Mouse (Mus musculus): ENCODE results near the gene Kcnab1. TPM values are rescaled to one million over a fixed set of nuclear protein-coding genes. Genes with fewer than 3 reads are reported as not detected.

Kcnab1 gene
- polyA plus RNA-seq, 1 experiment from 2014 or later: 0.33 TPM

DNA sequence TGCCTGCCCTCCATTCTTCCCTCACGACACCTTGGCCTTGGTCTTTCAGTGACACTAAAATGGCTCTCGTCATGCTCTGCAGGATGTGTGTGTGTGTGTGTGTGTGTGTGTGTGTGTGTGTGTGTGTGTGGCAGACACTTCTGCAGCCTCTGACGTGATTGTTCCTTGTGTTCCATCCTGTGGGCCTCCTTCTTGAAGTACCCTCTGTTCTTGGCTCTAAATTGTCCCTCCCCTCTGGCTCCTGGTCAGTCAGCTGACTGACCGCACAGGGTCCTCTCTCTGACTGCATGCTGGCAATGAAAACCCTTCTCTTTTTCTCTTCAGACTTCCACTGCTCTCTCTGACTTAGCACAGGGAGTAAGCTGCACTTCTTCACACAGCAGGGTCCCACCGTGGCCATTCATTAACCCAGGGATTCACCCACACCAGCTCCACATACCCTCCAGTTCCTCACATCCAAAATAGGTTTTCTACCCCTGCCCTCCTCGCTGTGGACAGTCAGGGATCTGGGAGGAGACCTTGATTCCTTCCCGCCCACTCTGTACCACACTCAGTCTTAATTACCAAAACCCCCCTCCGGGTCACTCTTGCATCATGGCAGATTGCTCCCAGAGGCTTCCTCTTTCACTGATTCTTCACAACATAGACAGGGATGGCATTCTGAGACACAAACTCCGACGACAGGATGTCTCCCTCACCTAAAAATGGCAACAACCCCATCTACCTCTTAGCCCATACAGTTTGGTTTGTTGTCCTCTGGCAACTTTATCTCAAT lies 244.3 kb downstream of the Kcnab1 start:
- Histone ChIP-seq H3K27me3 (no peaks in the 10 kb centered on the region), H3K4me3 (replicated peaks) (no peak overlapping the region), H3K9ac (no peak overlapping the region), H3K4me2 (no peak overlapping the region), H3K27ac (replicated peaks) (no peak overlapping the region), H3K36me3 (replicated peaks) (no peaks in the 10 kb centered on the region), H3K4me1 (replicated peaks) (0 out of 2 replicates have a peak, but pooled peaks cover 3% of the 10 kb centered on the region), H3K9me3 (replicated peaks) (no peaks in the 10 kb centered on the region)
- no peak for ATAC-seq (ENCODE audit: insufficient read depth)
- 56% methylated on average over 10 of the region's 10 CpGs for WGBS (ENCODE audit: insufficient replicate concordance)

DNA sequence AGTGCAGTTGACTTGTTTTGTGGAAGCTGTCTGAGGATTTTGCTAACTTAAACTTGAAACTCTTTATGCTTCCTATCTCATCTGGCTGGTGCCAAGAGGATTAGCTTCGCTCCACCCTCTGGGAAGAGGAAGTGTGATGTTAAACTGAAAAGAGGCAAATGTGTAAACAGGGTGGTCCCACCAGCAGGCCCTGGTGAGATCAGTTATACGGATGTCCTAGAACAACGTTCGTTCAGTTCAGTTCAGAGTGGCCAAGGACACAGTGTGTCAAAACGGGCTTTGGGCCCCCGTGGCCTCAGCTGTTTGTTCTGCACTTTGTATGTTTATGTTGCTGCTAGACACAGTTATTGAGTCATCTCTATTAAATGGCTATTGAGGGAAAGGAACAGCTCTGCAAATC lies 246.3 kb downstream of the Kcnab1 start:
- no peak overlapping the region for H3K27ac ChIP-seq (replicated peaks)
- H3K4me1 ChIP-seq (replicated peaks): 0 out of 2 replicates have a peak, but pooled peaks cover 3% of the 10 kb centered on the region
- 52% methylated on average over 6 of the region's 6 CpGs for WGBS (ENCODE audit: insufficient replicate concordance)
- no peaks in the 10 kb centered on the region for H3K9me3 ChIP-seq (replicated peaks)
- no peak overlapping the region for H3K4me2 ChIP-seq
- no peaks in the 10 kb centered on the region for H3K27me3 ChIP-seq
- no peak overlapping the region for H3K4me3 ChIP-seq (replicated peaks)
- no peaks in the 10 kb centered on the region for H3K36me3 ChIP-seq (replicated peaks)
- no peak for ATAC-seq (ENCODE audit: insufficient read depth)
- no peak overlapping the region for H3K9ac ChIP-seq

DNA sequence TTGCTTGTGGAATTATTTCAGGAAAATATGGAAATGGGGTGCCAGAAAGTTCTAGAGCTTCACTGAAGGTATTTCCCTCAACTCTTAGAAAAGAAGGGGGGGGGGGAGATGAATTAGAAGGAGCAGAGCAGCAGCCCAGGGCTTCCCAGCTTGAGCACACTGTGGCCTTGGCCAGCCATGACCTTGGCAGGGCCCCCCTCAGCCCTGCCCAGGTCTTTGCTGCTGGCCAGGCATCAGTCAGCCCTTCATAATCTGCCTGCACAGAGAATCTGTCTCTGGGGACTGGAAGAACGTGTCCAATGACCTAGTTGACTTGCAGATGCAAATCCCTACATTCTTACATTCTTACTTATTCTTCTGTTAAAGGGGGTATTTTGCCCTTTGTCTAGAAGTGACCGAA lies 249.1 kb downstream of the Kcnab1 start:
- H3K36me3 ChIP-seq (replicated peaks): no peaks in the 10 kb centered on the region
- H3K27ac ChIP-seq (replicated peaks): no peak overlapping the region

DNA sequence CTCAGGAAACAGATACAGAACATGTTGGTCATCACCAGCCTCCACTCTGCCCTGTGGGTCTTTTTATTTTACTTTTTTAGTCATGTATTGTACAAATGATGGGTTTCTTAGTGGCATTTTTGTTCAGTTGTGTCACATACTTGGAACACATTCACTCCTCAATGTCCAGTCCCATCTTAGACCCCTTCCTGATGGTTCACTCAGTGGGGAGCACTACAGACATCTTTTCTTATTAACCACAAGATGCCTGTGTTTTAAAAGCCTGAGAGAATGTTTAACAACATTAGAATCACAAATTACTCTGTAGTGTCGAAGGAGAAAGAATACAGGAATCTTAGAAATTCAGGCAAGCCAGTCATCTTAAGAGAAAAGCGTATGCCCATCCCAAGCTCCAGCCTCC lies 249.7 kb downstream of the Kcnab1 start:
- no peaks in the 10 kb centered on the region for H3K27me3 ChIP-seq
- H3K4me2 ChIP-seq: no peak overlapping the region
- no peak overlapping the region for H3K27ac ChIP-seq (replicated peaks)
- H3K9ac ChIP-seq: no peak overlapping the region
- WGBS (ENCODE audit: insufficient replicate concordance): 60% methylated on average over 2 of the region's 2 CpGs
- H3K9me3 ChIP-seq (replicated peaks): no peaks in the 10 kb centered on the region
- no peaks in the 10 kb centered on the region for H3K36me3 ChIP-seq (replicated peaks)
- no peak overlapping the region for H3K4me3 ChIP-seq (replicated peaks)
- no peak for ATAC-seq (ENCODE audit: insufficient read depth)
- H3K4me1 ChIP-seq (replicated peaks): no peaks in the 10 kb centered on the region

More for the DNA sequence above, 249.1 kb downstream of the Kcnab1 start:
- Histone ChIP-seq H3K27me3 (no peaks in the 10 kb centered on the region), H3K4me2 (no peak overlapping the region), H3K4me1 (replicated peaks) (no peaks in the 10 kb centered on the region), H3K4me3 (replicated peaks) (no peak overlapping the region), H3K9ac (no peak overlapping the region), H3K9me3 (replicated peaks) (no peaks in the 10 kb centered on the region)
- WGBS (ENCODE audit: insufficient replicate concordance): 56% methylated on average over 2 of the region's 2 CpGs
- no peak for ATAC-seq (ENCODE audit: insufficient read depth)

DNA sequence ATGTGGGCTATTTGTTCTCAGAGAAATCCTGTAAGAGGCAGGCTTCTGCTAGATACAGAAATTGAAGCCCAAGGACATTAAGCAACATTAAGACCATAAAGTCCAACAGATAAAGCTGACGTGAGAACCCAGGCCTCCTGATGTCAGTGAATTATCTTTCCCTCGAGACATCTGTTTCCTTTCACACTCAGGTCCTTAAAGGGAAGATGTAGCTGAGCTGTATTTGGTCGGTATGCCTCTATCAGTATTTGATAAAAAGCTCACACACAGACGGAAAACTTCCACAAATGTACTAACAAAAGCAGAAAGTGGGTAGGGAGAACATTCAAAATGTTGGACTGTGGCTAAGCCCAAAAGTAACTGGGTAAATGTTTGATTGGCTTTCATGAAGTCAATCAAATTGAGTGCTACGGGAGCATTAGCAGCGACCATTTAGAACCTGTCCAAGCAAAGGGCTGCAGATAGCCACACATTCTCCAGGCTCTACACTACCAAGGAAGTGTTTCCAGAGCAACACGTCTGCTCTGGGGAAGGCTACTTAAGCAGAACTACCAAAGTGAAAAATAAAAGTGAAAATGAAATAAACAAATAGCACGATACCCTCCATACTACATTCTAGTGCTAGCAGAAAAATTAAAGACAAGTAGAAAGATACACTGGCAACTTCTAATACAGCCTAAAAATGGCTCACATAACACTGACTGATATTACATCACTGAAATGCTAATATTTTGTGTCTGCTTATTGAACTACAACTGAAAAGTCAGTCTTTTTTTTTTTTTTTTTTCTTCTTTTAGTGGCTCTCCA lies 251.2 kb downstream of the Kcnab1 start:
- Histone ChIP-seq H3K27me3 (no peaks in the 10 kb centered on the region), H3K4me2 (no peak overlapping the region), H3K36me3 (replicated peaks) (no peaks in the 10 kb centered on the region), H3K4me1 (replicated peaks) (no peaks in the 10 kb centered on the region), H3K9ac (no peak overlapping the region), H3K4me3 (replicated peaks) (no peak overlapping the region), H3K27ac (replicated peaks) (no peak overlapping the region), H3K9me3 (replicated peaks) (no peaks in the 10 kb centered on the region)
- WGBS (ENCODE audit: insufficient replicate concordance): 29% methylated on average over 8 of the region's 8 CpGs
- ATAC-seq (ENCODE audit: insufficient read depth): no peak

- Histone ChIP-seq H3K4me2 (no peak overlapping the region), H3K27me3 (no peaks in the 10 kb centered on the region), H3K27ac (replicated peaks) (no peak overlapping the region), H3K9me3 (replicated peaks) (no peaks in the 10 kb centered on the region), H3K36me3 (replicated peaks) (no peaks in the 10 kb centered on the region), H3K4me3 (replicated peaks) (no peak overlapping the region), H3K4me1 (replicated peaks) (no peaks in the 10 kb centered on the region), H3K9ac (no peak overlapping the region)
- ATAC-seq (ENCODE audit: insufficient read depth): no peak
- 68% methylated on average over 1 of the region's 1 CpGs for WGBS (ENCODE audit: insufficient replicate concordance)
Measured at GRCm38 (mm10) chr3:65363438-65363837, 254.3 kb downstream of the Kcnab1 start.

DNA sequence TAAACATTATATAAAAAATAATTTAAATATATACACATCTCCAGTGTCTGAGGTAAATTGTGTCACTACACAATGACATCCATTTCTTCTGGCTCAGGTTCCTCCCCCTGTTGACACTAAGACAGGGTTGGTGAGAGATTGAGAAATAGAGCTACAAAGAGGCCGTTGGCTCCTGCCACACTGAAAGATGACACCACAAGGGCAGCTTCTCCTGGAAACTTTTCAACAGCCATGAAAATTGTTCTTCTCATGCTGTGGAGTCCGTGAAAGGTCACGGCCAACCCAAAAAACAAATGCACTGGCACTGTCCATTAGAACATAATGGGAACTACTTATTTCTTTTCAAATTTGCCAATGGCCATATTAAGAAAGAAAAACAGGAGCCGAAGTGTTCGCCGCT lies 256.0 kb downstream of the Kcnab1 start:
- Histone ChIP-seq H3K9ac (no peak overlapping the region), H3K36me3 (replicated peaks) (no peaks in the 10 kb centered on the region; the same call in 1 of the 2 replicates), H3K4me2 (no peak overlapping the region), H3K9me3 (replicated peaks) (no peaks in the 10 kb centered on the region), H3K27ac (replicated peaks) (no peak overlapping the region), H3K27me3 (no peaks in the 10 kb centered on the region), H3K4me1 (replicated peaks) (no peaks in the 10 kb centered on the region), H3K4me3 (replicated peaks) (no peak overlapping the region)
- no peak for ATAC-seq (ENCODE audit: insufficient read depth)
- WGBS (ENCODE audit: insufficient replicate concordance): 77% methylated on average over 6 of the region's 6 CpGs

GRCm38 (mm10) chr3:65365921-65366710 lies 256.9 kb downstream of the Kcnab1 start:
- Histone ChIP-seq H3K4me2 (no peak overlapping the region), H3K27ac (replicated peaks) (no peak overlapping the region), H3K36me3 (replicated peaks) (no peaks in the 10 kb centered on the region; the same call in 1 of the 2 replicates), H3K9me3 (replicated peaks) (no peaks in the 10 kb centered on the region), H3K4me1 (replicated peaks) (no peaks in the 10 kb centered on the region), H3K4me3 (replicated peaks) (no peak overlapping the region), H3K9ac (no peak overlapping the region), H3K27me3 (no peaks in the 10 kb centered on the region)
- ATAC-seq (ENCODE audit: insufficient read depth): no peak
- WGBS (ENCODE audit: insufficient replicate concordance): 68% methylated on average over 10 of the region's 10 CpGs

DNA sequence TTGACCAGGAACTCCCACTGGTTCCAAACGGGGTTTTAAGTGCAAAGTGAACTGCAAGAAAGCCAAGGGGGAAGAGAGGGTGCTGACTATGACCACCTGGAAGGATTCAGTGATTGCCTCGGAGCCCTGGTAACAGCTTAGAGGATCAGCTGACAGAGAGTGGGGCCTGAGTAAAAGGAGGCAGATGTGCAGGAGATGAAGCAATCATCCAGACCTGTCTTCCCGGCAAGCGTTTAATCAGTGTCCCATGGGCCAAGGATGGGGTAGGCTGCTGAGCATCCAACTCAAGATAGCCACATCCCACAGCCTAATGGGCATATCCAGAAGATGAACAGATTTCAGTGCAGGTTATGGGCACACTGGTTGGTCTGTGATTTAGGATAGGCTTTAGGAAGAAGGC lies 258.8 kb downstream of the Kcnab1 start:
- Histone ChIP-seq H3K9ac (no peak overlapping the region), H3K4me2 (no peak overlapping the region), H3K4me1 (replicated peaks) (no peaks in the 10 kb centered on the region), H3K36me3 (replicated peaks) (peaks cover 9% of the 10 kb centered on the region), H3K27ac (replicated peaks) (no peak overlapping the region), H3K4me3 (replicated peaks) (no peak overlapping the region), H3K9me3 (replicated peaks) (no peaks in the 10 kb centered on the region), H3K27me3 (no peaks in the 10 kb centered on the region)
- no peak for ATAC-seq (ENCODE audit: insufficient read depth)
- WGBS (ENCODE audit: insufficient replicate concordance): 71% methylated on average over 4 of the region's 4 CpGs

DNA sequence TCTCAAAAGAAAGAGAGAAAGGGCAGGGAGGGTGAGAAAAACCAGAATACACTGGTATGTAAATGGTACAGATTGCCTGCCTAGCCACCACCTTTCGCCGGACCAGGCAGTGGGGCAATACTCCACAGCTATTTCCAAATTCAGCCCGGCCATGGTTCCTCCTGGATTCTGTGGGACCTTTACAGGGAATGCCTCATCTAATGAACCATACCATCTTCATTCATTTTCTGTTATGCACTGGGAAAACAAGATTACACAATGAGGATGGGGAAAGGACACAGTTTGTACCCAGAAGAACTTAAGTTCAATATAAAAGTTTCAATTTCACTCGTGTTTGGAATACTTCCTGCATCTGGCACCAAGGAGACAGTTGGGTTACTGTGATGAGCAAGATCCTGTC lies 263.4 kb downstream of the Kcnab1 start:
- Histone ChIP-seq H3K4me2 (no peak overlapping the region), H3K9ac (no peak overlapping the region), H3K36me3 (replicated peaks) (peaks cover 22% of the 10 kb centered on the region), H3K9me3 (replicated peaks) (no peaks in the 10 kb centered on the region), H3K27me3 (no peaks in the 10 kb centered on the region), H3K4me1 (replicated peaks) (no peaks in the 10 kb centered on the region), H3K4me3 (replicated peaks) (no peak overlapping the region), H3K27ac (replicated peaks) (no peak overlapping the region)
- WGBS (ENCODE audit: insufficient replicate concordance): 75% methylated on average over 4 of the region's 4 CpGs
- ATAC-seq (ENCODE audit: insufficient read depth): no peak
